In genomic region chrY:90742261-90743052, GRCm38 (mm10) we compare ENCODE assay signal across 13 mouse cellular contexts. TPM values are rescaled to one million over a fixed set of nuclear protein-coding genes. Genes with fewer than 3 reads are reported as not detected.
DNase-seq lines count a peak whose midpoint lies in the region; ATAC-seq and TF ChIP-seq lines count a peak whose summit lies in the region.
"Not testable (repeated sequence)": the region's sequence is repeated elsewhere in the genome, so short reads cannot be mapped to it uniquely, and the experiment has no call there.
"Had no signal": no experiment of that assay in that cellular context is flagged by ENCODE, and none has a peak within 500 bp of the region (broad histone marks: within the 10 kb centered on the region; RNA-seq: fewer than 3 reads in every experiment).

No protein-coding gene starts in this region.

- H3K9ac ChIP-seq in heart, postnatal 0 days (replicated peaks; ENCODE audit: low read depth, low read length); kidney, embryonic 16.5 days (replicated peaks; ENCODE audit: low read length); liver, postnatal 0 days (replicated peaks): not testable (repeated sequence)

- ATAC-seq in heart, postnatal 0 days (ENCODE audit: insufficient read depth, low read depth); liver, postnatal 0 days: not testable (repeated sequence)
- ATAC-seq in kidney, embryonic 16.5 days (ENCODE audit: low FRiP score, low TSS enrichment) = peak; percentile 10; the same call in 1 of the 2 replicates

- not testable (repeated sequence) for H3K4me2 ChIP-seq in heart, postnatal 0 days (ENCODE audit: low read depth, low read length); kidney, embryonic 16.5 days (replicated peaks; ENCODE audit: low read depth, low read length); liver, postnatal 0 days (ENCODE audit: low read depth, low read length)

- not testable (repeated sequence) for H3K27me3 ChIP-seq in E14TG2a.4 (ENCODE audit: insufficient read depth, low read length); forebrain, embryonic 10.5 days (ENCODE audit: poor library complexity, severe bottlenecking); heart, postnatal 0 days (ENCODE audit: control insufficient read depth, insufficient read depth, low read length); kidney, embryonic 16.5 days (ENCODE audit: insufficient read depth, low read length); liver, postnatal 0 days (ENCODE audit: insufficient read depth, low read length)

- TF ChIP-seq EP300 in heart, postnatal 0 days (IDR thresholded peaks at IDR 0.05; ENCODE audit: low read depth); liver, postnatal 0 days (IDR thresholded peaks at IDR 0.05; ENCODE audit: low read depth): not testable (repeated sequence)

- H3K9me3 ChIP-seq in E14TG2a.4 (ENCODE audit: low read length) = peaks cover 77% of the 10 kb centered on the region
- peaks cover 66% of the 10 kb centered on the region for H3K9me3 ChIP-seq in forebrain, embryonic 10.5 days
- peaks cover 32% of the 10 kb centered on the region for H3K9me3 ChIP-seq in heart, postnatal 0 days (replicated peaks; ENCODE audit: control insufficient read depth, low read length)
- peaks cover 52% of the 10 kb centered on the region for H3K9me3 ChIP-seq in kidney, embryonic 16.5 days (ENCODE audit: low read length)
- H3K9me3 ChIP-seq in liver, postnatal 0 days (ENCODE audit: low read length) = peaks cover 26% of the 10 kb centered on the region

- H3K27ac ChIP-seq in forebrain, embryonic 10.5 days; heart, postnatal 0 days (ENCODE audit: low read depth); kidney, embryonic 16.5 days (ENCODE audit: low read length); liver, postnatal 0 days (ENCODE audit: low read depth): not testable (repeated sequence)

- not testable (repeated sequence) for TF ChIP-seq CTCF in E14TG2a.4 (conservative IDR thresholded peaks at IDR 0.05; ENCODE audit: low read length); heart, postnatal 0 days (IDR thresholded peaks at IDR 0.05; ENCODE audit: low read depth); liver, postnatal 0 days (IDR thresholded peaks at IDR 0.05; ENCODE audit: low read depth)

- peak overlapping the region; percentile 50; the same call in 1 of the 2 replicates for H3K4me3 ChIP-seq in E14TG2a.4 (replicated peaks; ENCODE audit: low read length)
- H3K4me3 ChIP-seq in forebrain, embryonic 10.5 days; heart, postnatal 0 days (ENCODE audit: low read depth, low read length); kidney, embryonic 16.5 days (ENCODE audit: low read length); liver, postnatal 0 days (ENCODE audit: low read depth, low read length): not testable (repeated sequence)

- DNase-seq in cerebellum, adult 18-20 months = peak; percentile 23 to 41
- peak; percentile 71 for DNase-seq in forebrain, embryonic 10.5 days (ENCODE audit: extremely low spot score, low spot score)
- DNase-seq in heart, postnatal 0 days (ENCODE audit: low spot score) = peak; percentile 5
- peak; percentile 55 for DNase-seq in liver, postnatal 0 days
- DNase-seq in ovary, adult 18-20 months (ENCODE audit: low spot score) = peak; percentile 25
- peak; percentile 14 for DNase-seq in thymus, postnatal 14 days

- H3K4me1 ChIP-seq in E14TG2a.4 (replicated peaks; ENCODE audit: low read depth, low read length); forebrain, embryonic 10.5 days; heart, postnatal 0 days (ENCODE audit: control insufficient read depth, insufficient read depth); kidney, embryonic 16.5 days (ENCODE audit: insufficient read depth, low read length); liver, postnatal 0 days (ENCODE audit: insufficient read depth): not testable (repeated sequence)

- 87% methylated on average over 49 of the region's 49 CpGs for WGBS in forebrain, embryonic 10.5 days
- WGBS in heart, postnatal 0 days = 88% methylated on average over 49 of the region's 49 CpGs
- 85% methylated on average over 49 of the region's 49 CpGs for WGBS in kidney, embryonic 16.5 days
- WGBS in liver, postnatal 0 days (ENCODE audit: insufficient replicate concordance) = 91% methylated on average over 43 of the region's 49 CpGs

- peaks cover 64% of the 10 kb centered on the region for H3K36me3 ChIP-seq in E14TG2a.4 (ENCODE audit: insufficient read depth, low read length)
- peaks cover 61% of the 10 kb centered on the region for H3K36me3 ChIP-seq in forebrain, embryonic 10.5 days (replicated peaks)
- peaks cover 34% of the 10 kb centered on the region for H3K36me3 ChIP-seq in heart, postnatal 0 days (replicated peaks; ENCODE audit: control insufficient read depth, insufficient read depth, low read length)
- peaks cover 55% of the 10 kb centered on the region for H3K36me3 ChIP-seq in kidney, embryonic 16.5 days (ENCODE audit: insufficient read depth, low read length)
- peaks cover 30% of the 10 kb centered on the region for H3K36me3 ChIP-seq in liver, postnatal 0 days (replicated peaks; ENCODE audit: insufficient read depth, low read length)

RNA-seq across cellular contexts. Expression of gene Gm21860, which starts 12.2 kb away (rescaled TPM):
- polyA plus RNA-seq in forebrain, embryonic 10.5 days (2016; fragmentation: Nextera tagmentation; extraction: Ambion mirVana) = not detected in 2 replicates
- not detected in 2 replicates for total RNA-seq in heart, postnatal 0 days (2014; rRNA removed; ENCODE audit: low replicate concordance)
- not detected in 2 replicates for polyA plus RNA-seq in heart, postnatal 0 days (2015; fragmentation: Nextera tagmentation; extraction: Ambion mirVana)
- polyA plus RNA-seq in kidney, embryonic 16.5 days (2015; fragmentation: Nextera tagmentation; extraction: Ambion mirVana) = not detected in 2 replicates
- polyA plus RNA-seq in liver, postnatal 0 days (2015; fragmentation: Nextera tagmentation; extraction: Ambion mirVana) = not detected in 2 replicates
- total RNA-seq: left cerebral cortex, postnatal 10 days had no signal
- polyA plus RNA-seq: brain, embryonic 14.5 days; heart, embryonic 11.5 days; kidney, embryonic 14.5 days; stomach, embryonic 14.5 days had no signal

RNA-seq across cellular contexts. Expression of gene Gm47283, which starts 42.1 kb away (rescaled TPM):
- not detected in 2 replicates for polyA plus RNA-seq in forebrain, embryonic 10.5 days (2016; fragmentation: Nextera tagmentation; extraction: Ambion mirVana)
- total RNA-seq in heart, postnatal 0 days (2014; rRNA removed; ENCODE audit: low replicate concordance) = not detected in 2 replicates
- polyA plus RNA-seq in heart, postnatal 0 days (2015; fragmentation: Nextera tagmentation; extraction: Ambion mirVana) = not detected in 2 replicates
- not detected in 2 replicates for polyA plus RNA-seq in kidney, embryonic 16.5 days (2015; fragmentation: Nextera tagmentation; extraction: Ambion mirVana)
- polyA plus RNA-seq in liver, postnatal 0 days (2015; fragmentation: Nextera tagmentation; extraction: Ambion mirVana) = not detected in 2 replicates
- total RNA-seq: left cerebral cortex, postnatal 10 days had no signal
- polyA plus RNA-seq: brain, embryonic 14.5 days; heart, embryonic 11.5 days; kidney, embryonic 14.5 days; stomach, embryonic 14.5 days had no signal

Comparison
In these comparisons a context has a peak if more than half of its experiments do, and no peak if none do; other contexts are left out.
1. DNase-seq: peak in every context shown above with its lines; median percentile 71 in forebrain, embryonic 10.5 days; 55 in liver, postnatal 0 days; 32 in cerebellum, adult 18-20 months; 25 in ovary, adult 18-20 months; 14 in thymus, postnatal 14 days; 5 in heart, postnatal 0 days.